Mouse (Mus musculus) ES-Bruce4 (cell line): ENCODE measurements around the gene Fnip1.

ENCODE experiments used
- CTCF ChIP-seq: IDR thresholded peaks from one replicate; pipeline ENCODE4 v1.8.1; 2011; ENCODE audit warnings: low read depth, low read length
- EP300 ChIP-seq: IDR thresholded peaks from 2 replicates; pipeline ENCODE4 v1.6.1; 2011; ENCODE audit warnings: low read depth, low read length; ENCODE audit not compliant: insufficient read depth
- POLR2A ChIP-seq: IDR thresholded peaks from one replicate; pipeline ENCODE4 v1.8.1; 2011; ENCODE audit warnings: low read length; ENCODE audit not compliant: insufficient read depth

GRCm38 (mm10) chr11:54472231-54472630 is 34.2 kb downstream of the Fnip1 start:
- TF ChIP-seq CTCF (no peak), POLR2A (no peak), EP300 (no peak)
